Mouse (Mus musculus) embryonic facial prominence, embryonic 14.5 days (tissue): ENCODE measurements around the gene Camta2. TPM values are rescaled to one million over a fixed set of nuclear protein-coding genes. Genes with fewer than 3 reads are reported as not detected.

ENCODE experiments used
- ATAC-seq: fragments of 200-750 bp; cut with Nextera tagmentation; 2 replicates; pipeline ENCODE4 v1.8.0; 2017; ENCODE audit warnings: low read depth, moderate number of reproducible peaks, moderate TSS enrichment
- DNase-seq: peaks from one replicate; pipeline ENCODE4 v3.0.0-alpha.2; 2015; ENCODE audit warnings: low spot score
- H3K27ac ChIP-seq: fragments of 300-500 bp; sonication (generic); replicated peaks from 2 replicates; pipeline ENCODE4 v1.5.1; 2014; ENCODE audit warnings: low read depth, mild to moderate bottlenecking, low read length, moderate library complexity
- H3K27me3 ChIP-seq: fragments of 300-500 bp; sonication (generic); replicated peaks from 2 replicates; pipeline ENCODE4 v1.6.1; 2014; ENCODE audit warnings: low read length; ENCODE audit not compliant: control insufficient read depth, insufficient read depth
- H3K36me3 ChIP-seq: fragments of 300-500 bp; sonication (generic); 2 replicates; pipeline ENCODE4 v1.6.1; 2014; ENCODE audit warnings: low read length, mixed read lengths; ENCODE audit not compliant: control insufficient read depth, insufficient read depth
- H3K4me1 ChIP-seq: fragments of 300-500 bp; sonication (generic); 2 replicates; pipeline ENCODE4 v1.6.1; 2014; ENCODE audit warnings: antibody characterized with exemption, low read length; ENCODE audit not compliant: control insufficient read depth, insufficient read depth
- H3K4me2 ChIP-seq: fragments of 300-500 bp; sonication (generic); 2 replicates; pipeline ENCODE4 v1.6.1; 2014; ENCODE audit warnings: low read depth, mild to moderate bottlenecking, low read length, moderate library complexity, mixed read lengths
- H3K4me3 ChIP-seq: fragments of 300-500 bp; sonication (generic); 2 replicates; pipeline ENCODE4 v1.5.1; 2014; ENCODE audit warnings: low read depth, mild to moderate bottlenecking, low read length
- H3K9ac ChIP-seq: fragments of 300-500 bp; sonication (generic); 2 replicates; pipeline ENCODE4 v1.6.1; 2014; ENCODE audit warnings: low read depth, mild to moderate bottlenecking, low read length, moderate library complexity, mixed read lengths
- H3K9me3 ChIP-seq: fragments of 300-500 bp; sonication (generic); 2 replicates; pipeline ENCODE4 v1.6.1; 2016; ENCODE audit warnings: low read length; ENCODE audit not compliant: control insufficient read depth
- WGBS: fragments of 180-500 bp; shearing (Covaris S2); extraction: QIAGEN DNeasy Blood & Tissue Kit; methylation state at CpG from one replicate; pipeline ENCODE4 v1.1.7; 2014; 5-methylcytosine and 5-hydroxymethylcytosine counted together
- polyA plus RNA-seq: library from polyadenylated mRNA; unstranded; fragments of >200 nt; fragmentation: Nextera tagmentation; extraction: Ambion mirVana; gene quantifications from 2 replicates; pipeline ENCODE4 v1.2.1, GENCODE M21; 2014

The Camta2 gene
- polyA plus RNA-seq, 1 experiment from 2014 or later = 12.6 TPM

DNA sequence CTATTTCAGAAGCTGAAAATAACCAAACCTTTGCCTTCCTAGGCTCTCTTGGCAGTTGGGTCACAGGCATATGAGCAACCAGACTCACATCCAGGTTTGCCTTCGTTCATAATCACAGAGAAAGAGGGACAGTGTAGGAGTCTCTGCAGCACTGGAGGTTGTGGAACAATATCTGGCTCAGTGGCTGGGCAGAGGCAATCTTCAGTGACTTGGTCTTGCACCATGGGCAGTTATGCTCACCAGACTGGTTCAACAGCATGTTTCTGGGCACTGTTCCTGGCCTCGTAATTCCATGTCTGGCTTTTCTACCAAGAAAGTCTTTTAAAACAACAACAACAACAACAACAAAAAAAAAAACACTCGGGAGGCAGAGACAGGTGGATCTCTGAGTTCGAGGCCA, 52.3 kb downstream of the Camta2 start:
- ATAC-seq (no peak), DNase-seq (no peak)
- no peaks in the 10 kb centered on the region for H3K9me3 ChIP-seq
- no peak overlapping the region for H3K9ac ChIP-seq
- H3K27ac ChIP-seq = no peak overlapping the region
- WGBS = 81% methylated on average over 4 of the region's 4 CpGs
- H3K4me1 ChIP-seq = no peaks in the 10 kb centered on the region
- no peaks in the 10 kb centered on the region for H3K36me3 ChIP-seq
- no peak overlapping the region for H3K4me3 ChIP-seq
- no peaks in the 10 kb centered on the region for H3K27me3 ChIP-seq
- no peak overlapping the region for H3K4me2 ChIP-seq

- 66% methylated on average over 4 of the region's 7 CpGs for WGBS
- H3K4me3 ChIP-seq = no peak overlapping the region
- no peaks in the 10 kb centered on the region for H3K9me3 ChIP-seq
- no peak overlapping the region for H3K4me2 ChIP-seq
- H3K36me3 ChIP-seq = no peaks in the 10 kb centered on the region
- no peak overlapping the region for H3K27ac ChIP-seq
- no peak for ATAC-seq
- DNase-seq = no peak
- no peak overlapping the region for H3K9ac ChIP-seq
- no peaks in the 10 kb centered on the region for H3K27me3 ChIP-seq
- H3K4me1 ChIP-seq = no peaks in the 10 kb centered on the region
Observed at GRCm38 (mm10) chr11:70630129-70630528, 57.8 kb downstream of the Camta2 start.

DNA sequence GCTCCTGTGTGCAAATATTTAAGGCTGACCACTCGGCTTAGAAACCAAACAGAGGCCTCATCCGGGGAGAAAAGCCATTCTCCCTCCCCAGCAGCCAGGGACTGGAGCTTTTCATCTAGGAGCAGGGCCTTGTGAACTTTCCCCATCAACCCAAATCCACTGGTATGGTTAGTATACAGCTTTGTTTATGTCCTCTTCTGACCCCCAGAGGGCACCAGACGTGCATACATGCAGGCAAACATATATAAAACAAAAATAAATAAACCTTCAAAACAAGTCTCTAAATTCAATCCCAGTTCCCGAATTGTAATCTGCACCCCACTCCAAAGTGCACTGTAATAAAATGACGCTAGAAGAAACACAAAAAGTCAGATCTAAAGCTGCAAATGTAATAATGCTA, 58.3 kb downstream of the Camta2 start:
- 52% methylated on average over 5 of the region's 5 CpGs for WGBS
- no peak overlapping the region for H3K4me2 ChIP-seq
- H3K27ac ChIP-seq = no peak overlapping the region
- H3K4me3 ChIP-seq = no peak overlapping the region
- DNase-seq (peak; percentile 36), ATAC-seq (no peak)
- no peaks in the 10 kb centered on the region for H3K27me3 ChIP-seq
- H3K4me1 ChIP-seq = no peaks in the 10 kb centered on the region
- no peaks in the 10 kb centered on the region for H3K36me3 ChIP-seq
- no peak overlapping the region for H3K9ac ChIP-seq
- no peaks in the 10 kb centered on the region for H3K9me3 ChIP-seq

GRCm38 (mm10) chr11:70628431-70628830, 59.5 kb downstream of the Camta2 start:
- no peaks in the 10 kb centered on the region for H3K27me3 ChIP-seq
- WGBS = 69% methylated on average over 2 of the region's 2 CpGs
- no peak overlapping the region for H3K27ac ChIP-seq
- ATAC-seq (no peak), DNase-seq (no peak)
- H3K4me3 ChIP-seq = no peak overlapping the region
- no peak overlapping the region for H3K4me2 ChIP-seq
- no peak overlapping the region for H3K9ac ChIP-seq
- H3K9me3 ChIP-seq = no peaks in the 10 kb centered on the region
- H3K4me1 ChIP-seq = no peaks in the 10 kb centered on the region
- no peaks in the 10 kb centered on the region for H3K36me3 ChIP-seq

DNA sequence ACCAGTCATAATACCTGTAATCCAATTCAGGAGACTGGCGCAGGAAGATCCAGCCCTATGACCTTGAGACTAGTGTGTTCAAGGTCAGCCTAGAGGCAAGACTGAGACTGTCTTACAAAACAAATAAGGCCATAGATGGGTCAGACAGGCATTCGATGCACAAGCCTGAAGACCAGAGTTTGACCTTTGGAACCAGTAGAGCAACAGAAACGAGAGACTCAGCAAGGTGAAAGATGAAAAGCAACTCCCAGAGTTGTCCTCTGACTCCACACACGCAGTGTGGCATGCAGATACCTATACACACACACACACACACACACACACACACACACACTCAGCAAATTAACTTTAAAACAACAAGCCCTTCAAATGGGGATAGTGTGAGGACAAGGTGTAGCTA, 61.0 kb downstream of the Camta2 start:
- Histone ChIP-seq H3K4me1 (no peaks in the 10 kb centered on the region), H3K4me2 (no peak overlapping the region), H3K27me3 (no peaks in the 10 kb centered on the region), H3K27ac (no peak overlapping the region), H3K36me3 (no peaks in the 10 kb centered on the region), H3K9me3 (no peaks in the 10 kb centered on the region), H3K4me3 (no peak overlapping the region), H3K9ac (no peak overlapping the region)
- ATAC-seq = no peak
- no peak for DNase-seq
- 51% methylated on average over 4 of the region's 4 CpGs for WGBS

GRCm38 (mm10) chr11:70625473-70625872, 62.4 kb downstream of the Camta2 start:
- no peaks in the 10 kb centered on the region for H3K9me3 ChIP-seq
- 48% methylated on average over 4 of the region's 4 CpGs for WGBS
- no peaks in the 10 kb centered on the region for H3K27me3 ChIP-seq
- no peaks in the 10 kb centered on the region for H3K4me1 ChIP-seq
- ATAC-seq (no peak), DNase-seq (no peak)
- H3K36me3 ChIP-seq = no peaks in the 10 kb centered on the region
- no peak overlapping the region for H3K27ac ChIP-seq
- no peak overlapping the region for H3K9ac ChIP-seq
- H3K4me3 ChIP-seq = no peak overlapping the region
- no peak overlapping the region for H3K4me2 ChIP-seq

DNA sequence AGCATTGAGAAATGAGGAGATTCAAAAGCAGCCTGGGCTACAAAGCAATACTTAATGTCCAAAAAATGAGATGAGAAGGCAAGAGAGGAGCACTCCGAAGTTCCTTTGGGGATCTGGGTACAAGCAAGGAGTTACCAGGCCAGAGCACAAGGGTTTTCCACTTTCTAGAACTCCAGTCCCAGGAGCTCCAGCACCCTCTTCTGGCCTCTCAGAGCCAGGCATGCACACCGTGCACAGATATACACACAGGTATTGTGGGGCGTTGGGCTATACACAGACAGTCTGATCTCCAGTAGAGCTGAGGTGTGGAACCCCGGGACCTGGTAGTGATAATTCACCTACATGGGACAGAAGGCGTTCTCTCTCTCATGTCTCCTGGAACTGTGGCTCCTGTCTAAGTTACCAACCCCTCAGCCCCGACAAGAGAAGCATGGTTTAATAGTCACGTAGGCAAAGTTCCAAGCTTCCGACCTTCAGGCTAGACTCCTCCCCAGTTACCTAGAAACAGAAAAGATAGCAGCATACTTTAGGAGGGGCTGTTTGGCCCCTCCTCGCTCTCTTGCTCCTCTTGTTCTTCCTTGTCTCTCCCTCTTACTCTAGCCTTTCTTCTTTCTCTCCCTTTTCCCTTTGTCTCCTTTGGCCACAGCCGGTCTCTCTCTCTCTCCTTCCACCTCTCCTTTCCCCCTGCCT, 64.7 kb downstream of the Camta2 start:
- no peak overlapping the region for H3K27ac ChIP-seq
- no peak overlapping the region for H3K4me2 ChIP-seq
- ATAC-seq = no peak
- WGBS = 82% methylated on average over 10 of the region's 10 CpGs
- no peaks in the 10 kb centered on the region for H3K9me3 ChIP-seq
- no peak overlapping the region for H3K9ac ChIP-seq
- no peaks in the 10 kb centered on the region for H3K4me1 ChIP-seq
- H3K27me3 ChIP-seq = no peaks in the 10 kb centered on the region
- no peak for DNase-seq
- no peak overlapping the region for H3K4me3 ChIP-seq
- no peaks in the 10 kb centered on the region for H3K36me3 ChIP-seq

GRCm38 (mm10) chr11:70621972-70622814, 65.7 kb downstream of the Camta2 start:
- no peaks in the 10 kb centered on the region for H3K9me3 ChIP-seq
- H3K36me3 ChIP-seq = no peaks in the 10 kb centered on the region
- H3K4me2 ChIP-seq = no peak overlapping the region
- WGBS = 39% methylated on average over 7 of the region's 7 CpGs
- ATAC-seq = no peak
- no peak overlapping the region for H3K4me3 ChIP-seq
- DNase-seq = peak; percentile 27
- peak overlapping the region; percentile 48 for H3K9ac ChIP-seq
- H3K27me3 ChIP-seq = no peaks in the 10 kb centered on the region
- H3K27ac ChIP-seq = no peak overlapping the region
- H3K4me1 ChIP-seq = no peaks in the 10 kb centered on the region
